Mouse (Mus musculus) heart, postnatal 4 days (tissue): Measurements from ENCODE around the gene Adamtsl4. TPM values are rescaled to one million over a fixed set of nuclear protein-coding genes. Genes with fewer than 3 reads are reported as not detected.
"Not testable (repeated sequence)": the region's sequence is repeated elsewhere in the genome, so short reads cannot be mapped to it uniquely, and the experiment has no call there.

Source experiments
- DNase-seq: peaks from one replicate; pipeline ENCODE4 v3.0.0; 2021
- total RNA-seq, 2 experiments: library from RNA; stranded (reverse); gene quantifications; 2 replicates each; pipeline ENCODE4 v1.2.3; 2021

Adamtsl4 gene
- total RNA-seq, 2 experiments from 2014 or later: 13.5 to 14.6 TPM

- DNase-seq: peak; percentile 84
These were observed 12.2 kb downstream of the Adamtsl4 start for GRCm38 (mm10) chr3:95675301-95676092.

GRCm38 (mm10) chr3:95674812-95675211 lies 12.9 kb downstream of the Adamtsl4 start:
- DNase-seq: no peak

- DNase-seq: peak; percentile 80
These were observed 13.5 kb downstream of the Adamtsl4 start for GRCm38 (mm10) chr3:95674236-95674635.

GRCm38 (mm10) chr3:95673707-95674211 lies 14.0 kb downstream of the Adamtsl4 start:
- no peak for DNase-seq

- no peak for DNase-seq
These were observed 14.6 kb downstream of the Adamtsl4 start for GRCm38 (mm10) chr3:95672861-95673706.

GRCm38 (mm10) chr3:95672461-95672860 lies 15.3 kb downstream of the Adamtsl4 start:
- no peak for DNase-seq

- DNase-seq: peak; percentile 5
These were observed 16.5 kb downstream of the Adamtsl4 start for GRCm38 (mm10) chr3:95671201-95671600.

GRCm38 (mm10) chr3:95670419-95670818 lies 17.3 kb downstream of the Adamtsl4 start:
- DNase-seq: not testable (repeated sequence)

- DNase-seq: no peak
These were observed 18.4 kb downstream of the Adamtsl4 start for GRCm38 (mm10) chr3:95669309-95669665.

GRCm38 (mm10) chr3:95668589-95669308 lies 19.0 kb downstream of the Adamtsl4 start:
- no peak for DNase-seq

GRCm38 (mm10) chr3:95668026-95668425 lies 19.7 kb downstream of the Adamtsl4 start:
- DNase-seq: peak; percentile 76

- DNase-seq: no peak
These were observed 20.2 kb downstream of the Adamtsl4 start for GRCm38 (mm10) chr3:95667521-95667920.

GRCm38 (mm10) chr3:95666124-95666844 lies 21.4 kb downstream of the Adamtsl4 start:
- peak; percentile 85 for DNase-seq

- peak; percentile 9 for DNase-seq
These were observed 22.8 kb downstream of the Adamtsl4 start for GRCm38 (mm10) chr3:95664940-95665352.

GRCm38 (mm10) chr3:95663969-95664608 lies 23.6 kb downstream of the Adamtsl4 start:
- DNase-seq: peak; percentile 7

- peak; percentile 7 for DNase-seq
These were observed 24.2 kb downstream of the Adamtsl4 start for GRCm38 (mm10) chr3:95663486-95663885.

- DNase-seq: peak; percentile 7
These were observed 24.8 kb downstream of the Adamtsl4 start for GRCm38 (mm10) chr3:95662724-95663449.

- peak; percentile 34 for DNase-seq
These were observed 25.6 kb downstream of the Adamtsl4 start for GRCm38 (mm10) chr3:95661945-95662715.

GRCm38 (mm10) chr3:95660788-95661478 lies 26.8 kb downstream of the Adamtsl4 start:
- DNase-seq: peak; percentile 7
